Mouse (Mus musculus) heart, adult 18-20 months (tissue): ENCODE data around the gene Clec4a1. TPM values are rescaled to one million over a fixed set of nuclear protein-coding genes. Genes with fewer than 3 reads are reported as not detected.
A peak's percentile ranks its signal among the peaks of the same experiment; 100 is the strongest.

Experiments
- DNase-seq, 2 experiments: peaks; one replicate each; pipeline ENCODE4 v3.0.0; 2021 to 2022; ENCODE audit warnings: mixed read lengths in 1 of 2
- long read RNA-seq, 2 experiments: library from polyadenylated mRNA; stranded (forward); transcript quantifications; one replicate each; pipeline ENCODE4 v2.0.0; 2021
- total RNA-seq, 2 experiments: library from RNA; stranded (reverse); gene quantifications; 2 replicates each; pipeline ENCODE4 v1.2.3; 2021

The Clec4a1 gene
- total RNA-seq, result 1 to 10 TPM; 4.0 to 4.1 TPM
- long read RNA-seq, experiment 1, partial matches to known transcripts, result 1 of 1 reads
- long read RNA-seq, experiment 1, other reads (novel, unspliced or antisense), result 0 of 1 reads
- long read RNA-seq, experiment 2, partial matches to known transcripts, result 0 of 1 reads
- long read RNA-seq, experiment 2, other reads (novel, unspliced or antisense), result 0 of 1 reads

DNA sequence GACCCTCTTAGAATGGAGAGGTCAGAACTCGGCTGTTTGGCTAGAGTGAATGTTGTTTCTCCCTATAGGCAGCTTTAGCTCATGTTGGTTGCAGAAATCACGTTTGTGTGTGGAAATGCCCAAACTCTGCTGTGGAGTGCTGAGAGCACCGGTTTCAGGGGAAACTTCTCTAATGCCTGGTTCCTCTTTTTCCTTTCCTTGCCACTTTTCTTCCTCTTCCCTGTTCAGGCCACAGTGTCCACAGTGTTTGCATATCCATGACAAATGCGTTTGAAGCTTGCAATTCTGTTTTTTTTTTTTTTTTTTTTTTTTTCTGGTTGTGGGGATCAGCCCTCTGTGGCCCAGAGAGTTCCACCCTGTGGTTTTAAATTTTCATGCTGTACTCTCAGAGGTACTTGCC lies at the start of gene Clec4a1:
TSS of gene Clec4a1 (plus strand) at position 398 of the 400 bp plus-strand sequence.
- DNase-seq, result peak in 1 of 2 experiments; percentile 62

DNA sequence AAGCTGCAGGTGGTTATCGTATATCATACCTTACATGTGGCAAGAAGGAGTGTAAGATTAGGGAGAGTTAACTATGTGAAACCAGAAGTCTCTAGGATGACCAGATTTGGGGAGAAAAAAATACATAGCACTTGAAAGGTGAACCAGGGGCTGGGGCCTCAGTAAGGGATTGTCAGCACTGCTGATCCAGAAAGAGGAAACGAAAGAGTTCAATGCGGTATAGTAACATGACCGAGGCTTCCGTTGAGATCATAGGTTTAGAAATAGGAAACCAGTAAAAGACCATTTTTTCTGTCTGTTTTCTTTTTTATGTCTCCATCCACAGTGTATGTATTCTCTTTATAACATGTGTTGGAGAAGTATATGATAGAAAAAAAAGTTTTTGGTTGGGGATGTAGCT lies 48.8 kb upstream of the Clec4a1 start:
- peak in 1 of 2 experiments; percentile 61 for DNase-seq

DNA sequence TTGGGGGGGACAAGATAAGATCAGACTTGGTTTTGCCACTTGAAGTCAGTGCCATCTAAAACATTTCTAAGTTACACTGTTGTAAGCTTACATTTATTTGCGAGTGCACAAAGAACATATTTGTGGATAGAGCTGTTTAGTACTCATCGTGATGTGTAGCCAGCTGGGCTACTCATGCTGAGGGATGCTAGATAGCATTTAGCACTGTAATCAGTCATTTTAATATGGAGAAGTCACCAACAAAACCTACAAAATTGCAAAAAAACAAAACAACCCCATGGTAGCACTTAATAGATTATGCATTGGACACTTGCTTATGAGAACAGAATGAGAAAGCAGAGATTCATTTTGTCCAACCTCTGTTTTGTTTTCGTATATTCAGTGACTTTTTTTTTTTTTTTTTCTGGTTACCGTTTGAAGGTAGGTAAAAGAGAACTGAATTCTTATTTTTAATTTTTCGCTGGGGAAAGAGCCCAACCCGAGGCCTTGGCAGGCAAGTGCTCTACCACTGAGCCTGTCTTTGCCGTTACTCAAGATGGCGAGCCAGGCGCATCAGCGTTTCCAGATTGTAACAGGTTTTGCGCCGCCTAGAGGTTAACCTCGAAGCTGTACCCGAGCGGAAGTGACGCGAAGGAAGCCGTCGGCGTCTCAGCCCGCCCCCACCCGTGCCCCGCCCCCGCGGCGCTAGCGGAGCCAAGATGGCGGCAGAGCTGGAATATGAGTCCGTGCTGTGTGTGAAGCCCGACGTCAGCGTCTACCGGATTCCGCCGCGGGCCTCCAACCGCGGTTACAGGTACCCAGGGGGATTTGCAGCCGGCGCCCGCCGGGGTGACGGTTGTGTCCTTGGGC lies 47.6 kb upstream of the Clec4a1 start, which contains the start of gene Necap1:
TSS of gene Necap1 (plus strand) at position 604 of the 849 bp plus-strand sequence.
- peak; percentile 97 to 99 for DNase-seq

DNA sequence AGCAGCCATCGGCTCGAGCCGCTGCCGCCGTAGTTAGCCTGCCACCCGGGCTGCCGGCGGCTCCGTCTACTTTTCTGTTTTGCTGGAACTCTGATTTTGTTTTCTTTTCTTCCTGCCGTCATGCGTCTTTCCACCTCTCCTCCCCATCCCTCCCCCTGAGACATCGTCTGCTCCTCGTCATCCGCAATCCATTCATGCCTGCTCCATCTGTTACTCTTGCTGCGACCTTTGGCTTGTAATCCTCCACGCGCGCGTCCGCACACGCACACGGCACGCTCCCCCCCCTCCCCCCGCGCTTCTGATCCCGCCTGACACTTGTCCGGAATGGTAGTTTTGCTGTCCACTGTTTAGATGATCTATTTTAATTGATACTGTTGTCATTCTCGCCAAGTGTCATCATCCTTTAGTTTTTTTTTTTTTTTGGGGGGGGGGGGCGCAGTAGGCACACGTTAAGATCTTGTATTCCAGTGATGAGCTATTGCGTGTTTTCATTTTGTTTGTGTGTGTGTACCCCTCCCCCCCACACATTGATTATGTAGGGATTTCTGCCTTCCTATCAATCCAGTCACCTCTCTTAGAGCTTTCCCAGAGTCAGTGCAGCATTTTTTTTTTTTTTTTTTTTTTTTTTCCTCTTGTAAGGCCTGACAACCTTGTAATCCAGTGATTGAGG lies 46.8 kb upstream of the Clec4a1 start:
- no peak for DNase-seq

DNA sequence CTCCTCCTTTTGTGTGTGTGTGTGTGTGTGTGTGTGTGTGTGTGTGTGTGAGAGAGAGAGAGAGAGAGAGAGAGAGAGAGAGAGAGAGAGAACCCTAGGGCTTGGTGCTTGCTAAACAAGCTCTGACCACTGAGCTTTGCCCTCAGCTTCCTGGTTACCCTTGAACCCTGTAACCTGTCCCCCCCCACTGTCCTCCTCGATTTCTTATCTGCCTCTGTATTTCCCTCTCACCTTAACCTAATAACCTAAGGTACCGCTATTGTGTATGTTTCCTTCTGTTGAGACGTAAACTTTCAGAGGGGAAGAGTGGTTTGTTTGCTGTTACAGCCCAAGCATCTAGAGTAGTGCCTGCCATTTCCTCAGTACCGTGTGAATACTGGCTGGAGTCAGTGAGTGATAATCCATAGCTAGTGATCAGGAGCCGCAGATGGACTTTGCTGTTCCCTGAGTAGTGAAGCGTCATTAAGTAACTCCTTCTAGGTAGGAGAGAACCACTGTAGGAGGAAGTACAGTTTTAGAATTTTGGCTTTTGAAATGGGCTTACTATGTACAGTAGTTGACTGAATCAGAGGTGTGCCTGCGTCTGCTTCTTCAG lies 42.4 kb upstream of the Clec4a1 start:
- DNase-seq, result no peak

- no peak for DNase-seq
Observed at GRCm38 (mm10) chr6:122879781-122880505, 41.7 kb upstream of the Clec4a1 start.

DNA sequence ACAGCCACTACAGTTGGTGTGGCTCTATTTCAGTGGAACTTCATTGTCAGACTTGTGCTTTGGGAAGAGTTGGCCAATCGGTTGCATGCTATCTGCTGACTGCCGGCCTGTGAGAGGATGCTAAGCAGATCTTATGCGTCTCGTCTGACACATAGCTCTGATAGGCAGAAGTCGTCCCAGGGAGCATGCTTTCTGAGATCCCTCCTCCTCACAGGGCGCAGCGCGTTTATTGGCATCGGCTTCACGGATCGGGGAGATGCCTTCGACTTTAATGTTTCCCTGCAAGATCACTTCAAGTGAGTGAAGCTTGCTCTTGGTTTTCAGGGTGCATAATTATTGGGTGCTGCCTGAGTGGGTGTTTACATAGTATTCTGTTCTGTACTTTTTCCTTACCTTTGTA lies 40.4 kb upstream of the Clec4a1 start:
- no peak for DNase-seq

DNA sequence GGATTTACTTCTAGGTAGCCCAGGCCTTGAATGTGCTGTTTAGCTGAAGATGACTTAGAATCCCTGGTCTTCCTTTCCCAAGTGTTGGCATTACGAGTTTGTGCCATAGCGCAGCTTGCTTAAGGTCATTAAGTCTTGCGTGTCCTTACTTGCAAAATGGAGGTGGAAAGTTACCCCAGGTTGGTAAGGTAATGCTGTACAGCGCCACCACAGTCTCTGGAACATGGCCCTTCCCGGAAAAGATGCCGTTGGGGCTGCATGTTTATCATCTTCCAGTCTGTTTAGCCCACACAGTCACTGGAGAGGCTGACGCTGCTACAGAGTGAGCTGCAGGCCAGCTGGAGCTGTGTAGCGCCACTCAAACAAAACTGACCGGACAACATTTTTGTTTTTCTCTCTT lies 38.0 kb upstream of the Clec4a1 start:
- DNase-seq, result no peak

GRCm38 (mm10) chr6:122889599-122889998 lies 32.0 kb upstream of the Clec4a1 start:
- no peak for DNase-seq

DNA sequence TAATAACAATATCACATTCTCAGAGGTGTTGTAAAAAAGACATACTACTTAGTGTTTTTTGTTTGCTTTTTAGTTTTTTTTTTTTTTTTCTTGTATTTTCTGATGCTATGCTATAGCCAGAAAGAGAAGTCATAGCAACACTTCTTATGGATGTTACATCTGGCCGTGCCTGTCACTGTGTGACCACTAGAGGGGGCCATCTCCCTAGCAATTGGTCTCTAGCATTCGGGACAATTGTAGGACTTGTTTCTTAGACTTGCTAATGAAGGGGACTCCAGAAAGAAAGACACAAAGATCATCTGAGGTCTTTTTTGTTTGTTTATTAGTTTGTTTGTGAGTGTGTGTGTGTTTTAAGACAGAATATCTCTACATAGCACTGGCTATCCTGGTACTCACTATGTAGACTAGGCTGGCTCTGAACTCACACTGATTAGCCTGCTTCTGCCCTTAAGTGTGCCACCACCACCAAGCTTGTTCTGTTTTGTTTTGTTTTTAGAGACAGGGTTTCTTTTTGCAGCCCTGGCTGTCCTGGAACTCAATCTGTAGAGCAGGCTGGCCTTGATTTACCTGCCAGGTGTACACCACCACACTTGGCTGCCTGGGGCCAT lies 29.1 kb upstream of the Clec4a1 start:
- DNase-seq, result peak; percentile 50 to 82

GRCm38 (mm10) chr6:122919922-122920321 lies 1.7 kb upstream of the Clec4a1 start:
- DNase-seq, result no peak

GRCm38 (mm10) chr6:122934845-122935244 lies 13.2 kb downstream of the Clec4a1 start:
- DNase-seq, result peak in 1 of 2 experiments; percentile 13

DNA sequence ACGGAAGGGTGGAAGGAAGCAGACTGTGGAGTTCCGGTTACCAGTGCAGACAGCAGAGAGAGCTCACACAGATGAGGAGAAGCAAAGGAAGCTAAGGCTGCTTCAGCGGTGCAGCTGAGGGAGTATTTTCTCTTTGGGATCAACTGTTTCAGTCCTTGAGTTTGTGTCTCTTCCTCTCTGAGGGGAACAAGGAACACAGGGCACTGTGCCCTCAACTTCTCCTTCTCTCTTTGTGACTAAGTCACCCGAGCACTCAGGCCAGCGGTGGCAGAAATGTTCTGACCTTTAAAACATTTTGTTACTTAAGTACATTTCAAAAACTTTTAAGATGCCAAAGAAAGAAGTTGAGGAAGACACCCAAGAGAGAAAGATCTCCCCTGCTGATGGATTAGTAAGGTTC lies 18.0 kb downstream of the Clec4a1 start:
- peak in 1 of 2 experiments; percentile 46 for DNase-seq

DNA sequence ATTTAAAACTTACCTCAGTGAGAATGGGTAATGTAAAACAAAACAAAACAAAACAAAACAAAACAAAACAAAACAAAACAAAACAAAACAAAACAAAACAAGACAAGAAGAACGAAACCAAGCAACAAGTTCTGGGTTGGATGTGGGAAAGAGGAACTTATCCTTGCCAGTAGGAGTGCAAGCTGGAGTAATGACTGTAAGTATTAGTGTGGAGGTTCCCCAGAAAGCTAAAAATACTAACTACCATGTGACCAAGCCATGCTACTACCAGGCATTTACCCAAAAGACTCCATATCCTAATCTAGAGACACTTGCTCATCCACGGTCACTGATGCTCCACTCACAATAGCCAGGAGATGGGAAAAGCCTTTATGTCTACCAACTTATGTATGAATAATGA lies 25.1 kb downstream of the Clec4a1 start:
- peak in 1 of 2 experiments; percentile 13 for DNase-seq

- DNase-seq, result peak; percentile 33 to 67
Observed at GRCm38 (mm10) chr6:122952401-122952800, 30.8 kb downstream of the Clec4a1 start, which contains the start of gene Clec4a3. Clec4a3 (plus strand) TSS chr6:122952515.

DNA sequence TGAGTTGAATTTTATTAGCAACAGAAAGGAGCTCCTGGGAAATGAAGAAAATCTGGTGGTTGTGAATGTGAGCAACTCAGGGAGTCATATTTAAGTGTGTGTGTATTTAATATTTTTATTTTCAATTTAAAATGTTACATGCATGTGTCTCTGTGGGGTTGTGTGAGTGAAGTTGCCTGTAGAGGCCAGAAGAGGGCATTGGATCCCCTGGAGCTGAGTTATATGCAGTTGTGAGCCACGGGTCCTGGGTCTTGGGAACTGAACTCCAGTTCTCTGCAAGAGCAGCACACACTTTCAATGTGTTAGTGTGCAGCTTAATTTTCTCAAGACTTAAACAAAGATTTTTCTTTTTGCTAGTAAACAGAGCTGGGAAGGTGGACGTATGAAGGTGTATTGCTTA lies 42.9 kb downstream of the Clec4a1 start:
- DNase-seq, result no peak

- DNase-seq, result no peak
Observed at GRCm38 (mm10) chr6:122969048-122969447, 47.4 kb downstream of the Clec4a1 start.
